Mouse (Mus musculus) liver, embryonic 14.5 days (tissue): ENCODE measurements around the gene Mical3.

Source experiments
- CTCF ChIP-seq: IDR thresholded peaks from 2 replicates; pipeline ENCODE4 v1.5.1; 2016; ENCODE audit warnings: antibody characterized with exemption, low read depth, control low read depth
- EP300 ChIP-seq: IDR thresholded peaks from 2 replicates; pipeline ENCODE4 v1.6.1; 2016; ENCODE audit warnings: antibody characterized with exemption, low read depth

DNA sequence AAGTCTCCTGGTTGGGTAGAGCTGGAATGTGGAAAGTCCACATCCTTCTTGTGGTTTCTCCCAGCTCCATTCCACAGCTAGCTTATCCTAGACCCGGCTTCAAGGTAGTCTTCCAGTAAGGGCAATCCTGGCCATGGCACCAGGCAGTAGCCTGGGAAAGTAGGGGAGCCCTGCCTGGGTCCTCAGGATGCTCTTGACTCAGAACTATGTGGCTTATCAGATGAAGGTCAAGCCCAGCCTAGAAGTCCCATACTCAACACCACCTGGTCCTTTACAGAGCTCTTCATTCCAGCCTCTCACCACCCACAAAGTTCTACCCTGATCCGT lies 215.2 kb downstream of the Mical3 start:
- TF ChIP-seq CTCF (no peak), EP300 (no peak)
